Mouse (Mus musculus) central nervous system, embryonic 14 days (tissue): ENCODE results near the gene A130010J15Rik. TPM values are rescaled to one million over a fixed set of nuclear protein-coding genes. Genes with fewer than 3 reads are reported as not detected.

Experiments
- polyA plus RNA-seq: library from polyadenylated mRNA; depleted of rRNA; stranded (reverse); fragments of >200 nt; gene quantifications from 2 replicates; pipeline ENCODE4 v1.2.3, GENCODE M21; 2012; rRNA removed

The A130010J15Rik gene
- 7.0 and 7.7 TPM in 2 replicates for polyA plus RNA-seq

GRCm38 (mm10) chr1:193167746-193168145, at the start of gene A130010J15Rik:
A130010J15Rik (plus strand) TSS chr1:193168046.

GRCm38 (mm10) chr1:193129786-193130455, 37.9 kb upstream of the A130010J15Rik start, which contains the start of gene Diexf:
Diexf (minus strand) TSS chr1:193130272.

GRCm38 (mm10) chr1:193152872-193153271, 15.0 kb upstream of the A130010J15Rik start, which contains the start of gene Irf6:
Irf6 (plus strand) TSS chr1:193153111.

GRCm38 (mm10) chr1:193201383-193201778, 33.5 kb downstream of the A130010J15Rik start, which contains the start of gene Traf3ip3:
Traf3ip3 (minus strand) TSS chr1:193201703.

DNA sequence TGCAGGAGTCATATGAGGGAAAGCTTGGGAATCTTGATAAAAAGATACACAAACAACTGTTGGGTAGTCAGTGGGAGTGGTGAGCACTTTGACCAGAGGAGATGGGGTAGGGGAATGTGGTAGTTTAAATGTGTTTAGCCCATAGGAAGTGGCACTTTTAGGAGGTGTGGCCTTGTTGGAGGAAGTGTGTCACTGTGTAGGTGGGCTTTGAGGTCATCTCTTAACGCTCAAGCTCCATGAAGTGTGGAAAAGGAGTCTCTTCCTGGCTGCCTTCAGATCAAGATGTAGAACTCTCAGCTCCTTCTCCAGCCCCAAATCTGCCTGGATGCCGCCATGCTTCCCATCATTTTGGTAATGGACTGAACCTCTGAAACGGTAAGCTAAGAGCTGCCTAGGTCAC, 39.7 kb downstream of the A130010J15Rik start, which contains the start of gene Lamb3:
TSS of gene Lamb3 (plus strand) at position 197 of the 400 bp plus-strand sequence.

Other genes with a start within 250 kb of the A130010J15Rik start
- 6.1 and 6.6 TPM in 2 replicates for gene Syt14, start 132.3 kb upstream of the A130010J15Rik start, polyA plus RNA-seq
- 29.9 and 31.3 TPM in 2 replicates for gene Diexf, start 37.8 kb upstream of the A130010J15Rik start, polyA plus RNA-seq
- 0.53 and 4.5 TPM in 2 replicates for gene Irf6, start 14.9 kb upstream of the A130010J15Rik start, polyA plus RNA-seq
- 1.4 and 2.8 TPM in 2 replicates for gene Traf3ip3, start 33.7 kb downstream of the A130010J15Rik start, polyA plus RNA-seq
- gene Lamb3, start 39.7 kb downstream of the A130010J15Rik start, polyA plus RNA-seq = 0.53 and 1.0 TPM in 2 replicates
- gene Hsd11b1, start 96.0 kb downstream of the A130010J15Rik start, polyA plus RNA-seq = 0.27 and 0.33 TPM in 2 replicates
- gene G0s2, start 105.2 kb downstream of the A130010J15Rik start, polyA plus RNA-seq = 10.0 and 13.3 TPM in 2 replicates
- gene Camk1g, start 202.3 kb downstream of the A130010J15Rik start, polyA plus RNA-seq = 34.8 and 38.5 TPM in 2 replicates